Mouse (Mus musculus): ENCODE results near the gene Actr8. TPM values are rescaled to one million over a fixed set of nuclear protein-coding genes. Genes with fewer than 3 reads are reported as not detected.

Actr8 gene
- total RNA-seq, 1 experiment from 2014 or later: 39.9 TPM

GRCm38 (mm10) chr14:29987739-29988138, 9.6 kb downstream of the Actr8 start:
- no peak for ATAC-seq (replicated peaks; ENCODE audit: insufficient number of reproducible peaks, low FRiP score, low TSS enrichment, poor library complexity, severe bottlenecking)

GRCm38 (mm10) chr14:29988337-29988736, 10.2 kb downstream of the Actr8 start:
- ATAC-seq (replicated peaks; ENCODE audit: insufficient number of reproducible peaks, low FRiP score, low TSS enrichment, poor library complexity, severe bottlenecking): no peak

- no peak for ATAC-seq (replicated peaks; ENCODE audit: insufficient number of reproducible peaks, low FRiP score, low TSS enrichment, poor library complexity, severe bottlenecking)
These were observed 16.8 kb downstream of the Actr8 start for GRCm38 (mm10) chr14:29994976-29995375.

DNA sequence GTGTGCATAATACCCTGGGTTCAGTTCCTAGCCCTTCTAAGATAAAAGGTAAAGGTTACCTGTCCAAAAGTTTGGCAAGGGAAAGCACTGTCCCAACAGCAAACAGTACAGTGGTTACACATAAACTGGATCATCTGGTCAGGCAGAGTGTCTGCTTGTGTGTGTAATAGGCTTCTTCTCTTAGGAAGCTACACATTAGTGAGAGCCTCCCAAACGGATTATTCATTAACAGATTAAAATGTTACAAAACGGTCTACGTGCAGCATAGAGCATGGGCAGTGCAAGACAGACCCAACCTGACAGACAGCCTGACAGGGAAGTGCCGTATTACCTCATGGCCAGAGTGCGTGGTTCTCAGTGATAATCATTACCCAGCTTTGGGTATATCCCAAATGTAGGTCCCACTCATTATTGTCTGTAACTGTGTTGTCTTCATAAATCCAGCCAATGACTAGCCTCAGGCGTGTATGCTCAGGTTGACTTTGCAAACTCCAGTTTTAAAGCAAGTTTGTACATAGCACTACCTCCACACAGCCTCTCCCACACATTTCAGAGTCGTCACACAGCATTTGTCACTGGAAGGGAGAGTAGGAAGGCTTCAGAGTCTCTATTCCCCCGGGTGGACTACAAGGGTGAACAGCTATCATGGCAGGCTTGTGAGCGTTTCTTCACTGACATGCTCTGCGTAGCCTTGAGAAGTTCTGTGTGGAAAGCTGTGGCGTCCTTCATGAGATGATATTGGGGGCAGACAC, 18.0 kb downstream of the Actr8 start:
- ATAC-seq (replicated peaks; ENCODE audit: insufficient number of reproducible peaks, low FRiP score, low TSS enrichment, poor library complexity, severe bottlenecking): no peak

DNA sequence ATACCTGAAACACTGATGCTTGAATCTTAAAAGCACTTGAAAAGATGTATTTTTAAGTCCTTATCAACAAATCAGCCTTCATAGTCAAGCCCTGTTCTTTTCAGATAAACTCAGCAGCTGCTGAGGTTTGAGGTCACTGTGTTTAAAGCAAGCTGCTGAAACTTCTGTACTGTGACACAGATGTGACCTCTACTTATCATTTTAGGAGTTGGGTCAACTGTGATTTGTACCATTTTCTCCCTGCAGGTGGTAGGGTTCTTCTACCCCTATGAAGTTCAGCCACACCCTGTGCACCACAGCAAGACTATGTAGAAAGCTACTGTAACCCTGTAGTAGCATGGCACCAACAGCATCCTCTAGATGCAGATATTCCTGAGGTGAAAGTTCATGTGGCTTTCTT, 19.2 kb downstream of the Actr8 start:
- ATAC-seq (replicated peaks; ENCODE audit: insufficient number of reproducible peaks, low FRiP score, low TSS enrichment, poor library complexity, severe bottlenecking): no peak

- no peak for ATAC-seq (replicated peaks; ENCODE audit: insufficient number of reproducible peaks, low FRiP score, low TSS enrichment, poor library complexity, severe bottlenecking)
These were observed 20.8 kb downstream of the Actr8 start for GRCm38 (mm10) chr14:29998747-29999474.

DNA sequence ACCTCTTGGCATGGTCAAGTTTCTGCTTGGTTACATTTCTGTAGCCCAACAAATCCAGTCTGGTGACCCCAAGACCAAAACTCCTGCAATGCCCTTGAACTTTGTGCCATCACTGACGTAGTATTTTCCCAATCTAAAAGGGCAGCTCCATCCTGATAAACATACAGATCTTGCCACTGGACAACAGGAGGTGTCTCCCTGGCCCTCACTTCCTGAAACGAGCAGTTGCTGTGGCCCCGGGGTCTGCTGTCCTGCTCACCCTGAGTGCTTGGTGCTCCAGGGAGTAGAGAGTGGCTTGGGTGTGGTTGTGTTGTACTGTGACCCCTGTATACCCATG, 21.3 kb downstream of the Actr8 start:
- no peak for ATAC-seq (replicated peaks; ENCODE audit: insufficient number of reproducible peaks, low FRiP score, low TSS enrichment, poor library complexity, severe bottlenecking)

- ATAC-seq (replicated peaks; ENCODE audit: insufficient number of reproducible peaks, low FRiP score, low TSS enrichment, poor library complexity, severe bottlenecking): peak; percentile 45; the same call in 1 of the 2 replicates
These were observed 30.8 kb downstream of the Actr8 start, which contains the start of the genes Il17rb and Chdh for GRCm38 (mm10) chr14:30008733-30009575. Il17rb (minus strand) TSS chr14:30008896. Chdh (plus strand) TSS chr14:30009023.

DNA sequence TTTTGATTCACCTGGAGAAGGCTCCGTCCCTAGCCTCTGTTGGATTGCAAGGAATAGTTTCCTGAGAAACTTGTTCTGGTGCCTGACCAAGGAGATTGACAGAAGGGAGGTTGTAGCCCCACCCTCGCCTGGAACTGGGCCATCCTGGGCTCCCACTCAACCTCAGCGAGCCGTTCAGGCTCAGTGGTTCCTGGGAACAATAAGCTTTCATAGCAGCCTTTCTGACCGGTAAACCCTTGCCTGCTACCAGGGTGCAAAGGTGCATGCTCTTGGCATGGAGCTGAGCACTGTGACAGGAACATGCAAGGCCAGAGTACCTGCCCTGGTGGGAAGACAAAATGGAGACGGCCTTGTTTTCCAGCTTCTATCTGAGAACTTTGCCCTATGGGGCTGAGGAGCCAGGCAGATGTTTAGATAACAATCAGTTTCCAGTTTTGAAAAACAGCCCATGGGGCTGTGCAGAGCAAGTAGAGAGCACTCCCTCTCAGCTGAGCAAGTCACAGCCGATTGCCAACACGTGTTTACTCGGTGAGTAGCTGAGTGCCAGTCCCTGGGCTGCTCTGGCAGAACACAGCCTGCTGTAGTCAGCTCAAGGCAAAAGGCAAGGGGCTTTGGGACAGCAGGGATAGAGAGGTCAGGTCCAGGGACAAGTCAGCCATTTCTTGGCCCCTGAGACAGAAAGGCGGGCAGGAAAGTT, 31.9 kb downstream of the Actr8 start:
- no peak for ATAC-seq (replicated peaks; ENCODE audit: insufficient number of reproducible peaks, low FRiP score, low TSS enrichment, poor library complexity, severe bottlenecking)

DNA sequence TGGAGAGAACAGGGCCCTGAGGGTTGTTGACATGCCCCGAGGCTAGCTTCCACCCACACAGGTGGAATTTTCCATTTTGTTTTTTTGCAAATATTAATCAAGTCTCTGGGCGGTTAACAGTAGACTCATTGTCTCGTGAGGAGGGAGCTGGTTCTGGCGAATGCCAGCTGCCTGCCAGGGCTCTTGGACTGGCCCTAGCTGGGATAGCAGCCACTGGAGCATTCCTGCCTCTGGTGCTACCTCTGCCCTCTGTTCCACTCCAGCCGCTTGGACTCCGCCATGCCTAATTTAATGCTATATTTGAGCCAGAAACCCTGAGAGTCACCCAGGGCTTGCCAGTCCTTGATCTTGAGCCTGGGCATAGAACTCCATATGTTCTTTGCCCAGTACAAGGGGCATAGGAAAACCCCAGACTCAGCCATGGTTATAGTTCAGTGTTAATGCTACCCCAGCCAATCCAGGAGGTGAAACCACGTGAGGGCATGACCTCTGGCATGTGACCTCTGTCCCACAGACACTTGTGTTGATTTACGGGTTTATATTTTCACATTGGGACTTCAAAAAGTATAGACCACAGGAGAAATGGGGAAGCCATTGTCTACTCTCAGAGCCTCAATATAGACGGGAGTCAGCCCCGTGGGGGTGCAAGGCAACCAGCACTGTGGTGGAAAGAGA, 33.9 kb downstream of the Actr8 start:
- ATAC-seq (replicated peaks; ENCODE audit: insufficient number of reproducible peaks, low FRiP score, low TSS enrichment, poor library complexity, severe bottlenecking): no peak

GRCm38 (mm10) chr14:30014487-30014886, 36.4 kb downstream of the Actr8 start:
- no peak for ATAC-seq (replicated peaks; ENCODE audit: insufficient number of reproducible peaks, low FRiP score, low TSS enrichment, poor library complexity, severe bottlenecking)

DNA sequence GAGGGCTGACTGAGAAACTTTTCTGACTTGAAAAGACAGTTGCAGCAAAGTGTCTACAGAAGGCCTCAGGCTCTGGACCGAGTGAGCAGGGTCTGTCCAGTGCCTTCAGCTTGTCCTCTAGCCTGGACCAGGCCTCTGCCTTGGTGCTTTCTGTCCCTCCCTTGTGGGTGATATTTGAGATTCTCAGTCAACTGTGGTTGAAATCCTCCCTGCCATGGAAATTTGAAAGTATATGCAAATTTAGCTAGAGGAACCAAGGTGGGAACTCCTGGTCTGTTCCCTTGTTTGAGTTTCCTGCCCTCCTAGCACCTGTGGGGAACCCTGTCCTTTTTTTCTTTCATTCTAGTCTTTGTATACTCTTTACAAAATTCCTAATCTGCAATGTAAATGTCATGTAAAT, 36.9 kb downstream of the Actr8 start:
- no peak for ATAC-seq (replicated peaks; ENCODE audit: insufficient number of reproducible peaks, low FRiP score, low TSS enrichment, poor library complexity, severe bottlenecking)

DNA sequence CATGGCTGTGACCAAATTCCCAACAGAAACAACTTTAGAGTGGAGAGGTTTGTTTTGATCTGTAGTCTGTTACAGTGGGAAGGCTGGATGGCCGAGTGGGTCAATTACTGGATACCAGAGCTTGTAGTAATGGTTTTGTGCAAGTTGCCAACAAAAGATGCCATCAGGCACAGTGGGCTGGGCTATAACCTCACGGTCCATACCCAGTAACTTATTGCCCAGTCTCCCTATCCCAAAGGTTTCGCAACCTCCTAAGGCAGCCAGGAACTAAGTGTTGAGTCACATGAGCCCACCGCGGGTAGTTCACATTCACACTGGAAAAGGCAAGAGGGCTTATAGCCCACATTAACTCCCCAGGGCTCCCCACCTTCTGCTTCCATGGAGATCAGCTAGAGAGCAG, 38.5 kb downstream of the Actr8 start:
- no peak for ATAC-seq (replicated peaks; ENCODE audit: insufficient number of reproducible peaks, low FRiP score, low TSS enrichment, poor library complexity, severe bottlenecking)

GRCm38 (mm10) chr14:30017794-30018462, 39.8 kb downstream of the Actr8 start:
- ATAC-seq (replicated peaks; ENCODE audit: insufficient number of reproducible peaks, low FRiP score, low TSS enrichment, poor library complexity, severe bottlenecking): no peak

DNA sequence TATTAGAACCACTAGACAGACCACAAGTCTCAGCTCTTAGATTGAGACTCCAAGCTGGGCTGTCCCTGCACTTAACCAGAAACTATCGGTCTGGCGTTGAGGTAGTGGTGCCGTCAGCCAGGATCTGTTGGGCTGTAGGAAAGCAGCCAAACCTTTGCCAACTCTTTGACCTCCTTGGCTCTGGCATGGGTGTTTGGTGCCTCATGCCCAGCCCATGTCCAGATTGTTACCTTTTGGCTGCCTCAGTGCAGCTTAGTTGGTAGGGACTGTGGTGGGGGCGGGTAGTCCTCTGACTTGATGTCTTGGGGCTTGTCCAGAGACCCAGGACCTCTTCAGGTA, 40.3 kb downstream of the Actr8 start:
- no peak for ATAC-seq (replicated peaks; ENCODE audit: insufficient number of reproducible peaks, low FRiP score, low TSS enrichment, poor library complexity, severe bottlenecking)

DNA sequence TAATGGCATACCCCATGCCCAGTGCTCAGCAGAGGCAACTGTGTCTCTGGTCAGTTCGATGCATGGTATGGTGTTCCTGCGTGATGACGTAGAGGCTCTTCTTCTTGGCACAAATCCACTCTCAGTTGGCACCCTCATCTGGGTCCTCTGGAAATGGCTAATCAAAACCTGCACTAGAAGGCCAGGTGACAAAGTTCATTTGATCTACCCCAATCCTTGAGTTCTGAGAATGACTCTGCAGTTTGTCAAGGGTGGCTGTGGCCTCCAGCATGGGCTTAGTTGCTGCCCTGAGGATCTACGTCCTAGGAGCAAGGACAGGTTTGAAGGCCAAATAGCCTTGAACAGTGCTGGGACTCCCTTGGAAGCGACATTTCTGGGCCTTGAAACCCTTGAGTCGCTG, 40.7 kb downstream of the Actr8 start:
- ATAC-seq (replicated peaks; ENCODE audit: insufficient number of reproducible peaks, low FRiP score, low TSS enrichment, poor library complexity, severe bottlenecking): no peak

DNA sequence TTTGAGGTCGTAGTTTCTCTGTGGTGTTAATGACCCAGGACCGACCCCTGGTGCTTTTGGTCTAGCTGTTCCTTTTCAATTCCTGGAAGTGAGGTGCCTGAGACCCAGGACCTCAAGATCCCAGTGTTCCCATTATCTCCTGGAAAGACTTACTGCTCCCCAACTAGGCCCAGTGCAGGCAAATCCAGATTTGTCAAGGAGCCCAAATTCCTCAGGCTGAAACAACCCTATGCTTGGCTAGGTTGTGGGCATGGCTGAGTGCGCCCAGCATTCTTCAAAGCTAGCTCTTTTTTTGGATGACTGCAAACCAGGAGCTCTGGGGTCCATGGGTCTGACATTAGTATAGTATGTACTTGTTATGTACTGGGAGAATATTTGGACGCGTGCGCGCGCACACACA, 41.2 kb downstream of the Actr8 start:
- no peak for ATAC-seq (replicated peaks; ENCODE audit: insufficient number of reproducible peaks, low FRiP score, low TSS enrichment, poor library complexity, severe bottlenecking)
